In genomic region chr4:48585241-48586098, GRCm38 (mm10) we compare ENCODE assay signal across 9 mouse cellular contexts. TPM values are rescaled to one million over a fixed set of nuclear protein-coding genes. Genes with fewer than 3 reads are reported as not detected.
DNase-seq lines count a peak whose midpoint lies in the region; ATAC-seq lines count a peak whose summit lies in the region.
"Had no signal": no experiment of that assay in that cellular context is flagged by ENCODE, and none has a peak within 500 bp of the region (broad histone marks: within the 10 kb centered on the region; RNA-seq: fewer than 3 reads in every experiment).

No protein-coding gene starts in this region.

- H3K9me3 ChIP-seq in forebrain, embryonic 13.5 days (replicated peaks) = no peaks in the 10 kb centered on the region
- no peaks in the 10 kb centered on the region for H3K9me3 ChIP-seq in limb, embryonic 15.5 days
- H3K9me3 ChIP-seq in midbrain, embryonic 14.5 days (ENCODE audit: control insufficient read depth, low read length) = no peaks in the 10 kb centered on the region
- H3K9me3 ChIP-seq in stomach, embryonic 15.5 days = no peaks in the 10 kb centered on the region

- H3K36me3 ChIP-seq in forebrain, embryonic 13.5 days (ENCODE audit: poor library complexity, severe bottlenecking) = peaks cover 10% of the 10 kb centered on the region; the same call in 1 of the 2 replicates
- H3K36me3 ChIP-seq in limb, embryonic 15.5 days = no peaks in the 10 kb centered on the region
- no peaks in the 10 kb centered on the region for H3K36me3 ChIP-seq in midbrain, embryonic 14.5 days (ENCODE audit: control insufficient read depth, insufficient read depth, low read length)
- H3K36me3 ChIP-seq in stomach, embryonic 15.5 days = no peaks in the 10 kb centered on the region
- H3K36me3 ChIP-seq: G1E had no signal

- under 1% methylated on average over 70 of the region's 92 CpGs for WGBS in forebrain, embryonic 13.5 days
- under 1% methylated on average over 84 of the region's 92 CpGs for WGBS in limb, embryonic 15.5 days
- WGBS in midbrain, embryonic 14.5 days = under 1% methylated on average over 91 of the region's 92 CpGs
- WGBS in stomach, embryonic 15.5 days = under 1% methylated on average over 72 of the region's 92 CpGs

- no peaks in the 10 kb centered on the region for H3K27me3 ChIP-seq in forebrain, embryonic 13.5 days
- H3K27me3 ChIP-seq in limb, embryonic 15.5 days = no peaks in the 10 kb centered on the region
- no peaks in the 10 kb centered on the region for H3K27me3 ChIP-seq in midbrain, embryonic 14.5 days (ENCODE audit: control insufficient read depth, insufficient read depth, low read length)
- H3K27me3 ChIP-seq in stomach, embryonic 15.5 days (replicated peaks) = no peaks in the 10 kb centered on the region

- peak overlapping the region; percentile 88 for H3K4me2 ChIP-seq in forebrain, embryonic 13.5 days
- H3K4me2 ChIP-seq in limb, embryonic 15.5 days = peak overlapping the region; percentile 86
- peak overlapping the region; percentile 70 for H3K4me2 ChIP-seq in midbrain, embryonic 14.5 days (ENCODE audit: low read length)
- peak overlapping the region; percentile 75 for H3K4me2 ChIP-seq in stomach, embryonic 15.5 days

- peak overlapping the region; percentile 97 for H3K27ac ChIP-seq in forebrain, embryonic 13.5 days
- peak overlapping the region; percentile 84 for H3K27ac ChIP-seq in limb, embryonic 15.5 days
- peak overlapping the region; percentile 99 for H3K27ac ChIP-seq in midbrain, embryonic 14.5 days (replicated peaks; ENCODE audit: low read depth, low read length)
- H3K27ac ChIP-seq in stomach, embryonic 15.5 days = peak overlapping the region; percentile 86

- peak; percentile 9 for DNase-seq in cerebellum, adult 8-10 months
- DNase-seq in cerebellum, adult 9-10 months = no peak
- DNase-seq in adrenal gland, adult 2 months = peak; percentile 66
- DNase-seq in induced T-regulatory cell, adult 2 months (ENCODE audit: low read depth) = peak; percentile 4
- DNase-seq in midbrain, embryonic 14.5 days = peak; percentile 70

- H3K4me1 ChIP-seq in forebrain, embryonic 13.5 days = peaks cover 50% of the 10 kb centered on the region
- peaks cover 13% of the 10 kb centered on the region for H3K4me1 ChIP-seq in limb, embryonic 15.5 days
- peaks cover 23% of the 10 kb centered on the region for H3K4me1 ChIP-seq in midbrain, embryonic 14.5 days (ENCODE audit: control insufficient read depth, insufficient read depth, low read length)
- peaks cover 11% of the 10 kb centered on the region; the same call in 1 of the 2 replicates for H3K4me1 ChIP-seq in stomach, embryonic 15.5 days

- H3K4me3 ChIP-seq in forebrain, embryonic 13.5 days = peak overlapping the region; percentile 88
- peak overlapping the region; percentile 83 for H3K4me3 ChIP-seq in limb, embryonic 15.5 days
- H3K4me3 ChIP-seq in midbrain, embryonic 14.5 days (replicated peaks; ENCODE audit: low read depth, low read length) = peak overlapping the region; percentile 95
- H3K4me3 ChIP-seq in stomach, embryonic 15.5 days (replicated peaks) = peak overlapping the region; percentile 84

- peak overlapping the region; percentile 99 for H3K9ac ChIP-seq in forebrain, embryonic 13.5 days
- peak overlapping the region; percentile 68 for H3K9ac ChIP-seq in limb, embryonic 15.5 days
- H3K9ac ChIP-seq in midbrain, embryonic 14.5 days (replicated peaks; ENCODE audit: low read length) = peak overlapping the region; percentile 100
- peak overlapping the region; percentile 94 for H3K9ac ChIP-seq in stomach, embryonic 15.5 days

- ATAC-seq in forebrain, embryonic 13.5 days = peak; percentile 76
- peak; percentile 62 for ATAC-seq in limb, embryonic 15.5 days (ENCODE audit: insufficient number of reproducible peaks, low FRiP score, low TSS enrichment, low read depth)
- ATAC-seq in midbrain, embryonic 14.5 days (ENCODE audit: low FRiP score, low TSS enrichment) = peak; percentile 71
- peak; percentile 67 for ATAC-seq in stomach, embryonic 15.5 days (ENCODE audit: insufficient read depth, low FRiP score, low read depth)

RNA-seq across cellular contexts. Expression of gene Tmeff1, which starts 0.5 kb away (rescaled TPM):
- 10 to 100 TPM in 1 of 2 experiments, 1 to 10 TPM in 1; 9.8 to 16.2 TPM for total RNA-seq in adrenal gland, adult 2 months (2021)
- polyA plus RNA-seq in adrenal gland, adult 2 months (2012; rRNA removed) = 2.4 and 10.8 TPM in 2 replicates
- 76.9 and 117 TPM in 2 replicates for polyA plus RNA-seq in forebrain, embryonic 13.5 days (2015; fragmentation: Nextera tagmentation; extraction: Ambion mirVana)
- 25.3 and 40.1 TPM in 2 replicates for polyA plus RNA-seq in limb, embryonic 15.5 days (2015; fragmentation: Nextera tagmentation; extraction: Ambion mirVana)
- 321 and 359 TPM in 2 replicates for polyA plus RNA-seq in midbrain, embryonic 14.5 days (2014; fragmentation: Nextera tagmentation; extraction: Ambion mirVana)
- polyA plus RNA-seq in stomach, embryonic 15.5 days (2015; fragmentation: Nextera tagmentation; extraction: Ambion mirVana) = 52.2 and 53.9 TPM in 2 replicates
- total RNA-seq: G1E had no signal
- polyA plus RNA-seq: G1E had no signal

RNA-seq across cellular contexts. Expression of gene Msantd3, which starts 45.7 kb away (rescaled TPM):
- total RNA-seq in adrenal gland, adult 2 months (2021) = 10 to 100 TPM; 14.4 to 22.8 TPM
- polyA plus RNA-seq in adrenal gland, adult 2 months (2012; rRNA removed) = 1.8 and 2.5 TPM in 2 replicates
- 50.2 and 52.2 TPM in 2 replicates for polyA plus RNA-seq in forebrain, embryonic 13.5 days (2015; fragmentation: Nextera tagmentation; extraction: Ambion mirVana)
- 25.6 and 25.9 TPM in 2 replicates for polyA plus RNA-seq in limb, embryonic 15.5 days (2015; fragmentation: Nextera tagmentation; extraction: Ambion mirVana)
- 36.2 and 38.1 TPM in 2 replicates for polyA plus RNA-seq in midbrain, embryonic 14.5 days (2014; fragmentation: Nextera tagmentation; extraction: Ambion mirVana)
- polyA plus RNA-seq in stomach, embryonic 15.5 days (2015; fragmentation: Nextera tagmentation; extraction: Ambion mirVana) = 20.7 and 21.1 TPM in 2 replicates
- polyA plus RNA-seq: G1E had no signal
